Mouse (Mus musculus) v-Abl transformed pro-B cells (cell line): ENCODE measurements around the gene 4930544G11Rik.

Source experiments
- in situ Hi-C, 2 experiments: fragments of 400-800 bp; cut with MboI; formaldehyde crosslinking; loops; one replicate each; pipeline ENCODE4 v1.15.1; 2025; ENCODE audit not compliant: unreplicated experiment in 2 of 2

The 4930544G11Rik gene

DNA sequence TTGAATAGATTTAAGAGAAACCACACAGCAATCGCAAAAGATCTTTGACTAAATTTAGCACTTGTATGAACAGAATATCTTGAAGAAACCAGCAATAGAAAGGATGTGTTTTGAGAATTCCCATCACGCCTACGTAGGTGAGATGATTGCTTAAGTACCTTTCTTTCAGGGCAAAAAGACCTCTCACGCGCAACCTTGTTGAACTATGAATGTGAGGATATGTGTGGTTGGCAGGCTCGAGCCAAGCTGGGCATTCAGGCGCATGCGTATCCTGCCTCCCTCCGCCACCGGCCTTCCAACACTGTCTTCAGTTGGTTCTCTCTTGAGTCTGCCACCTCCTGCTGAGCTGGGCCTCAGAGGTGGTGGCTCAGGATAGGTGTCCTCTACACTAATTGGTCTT, at the start of gene 4930544G11Rik:
4930544G11Rik (plus strand) TSS at position 301 of the 400 bp plus-strand sequence.
- in situ Hi-C loops, result no loop called here

DNA sequence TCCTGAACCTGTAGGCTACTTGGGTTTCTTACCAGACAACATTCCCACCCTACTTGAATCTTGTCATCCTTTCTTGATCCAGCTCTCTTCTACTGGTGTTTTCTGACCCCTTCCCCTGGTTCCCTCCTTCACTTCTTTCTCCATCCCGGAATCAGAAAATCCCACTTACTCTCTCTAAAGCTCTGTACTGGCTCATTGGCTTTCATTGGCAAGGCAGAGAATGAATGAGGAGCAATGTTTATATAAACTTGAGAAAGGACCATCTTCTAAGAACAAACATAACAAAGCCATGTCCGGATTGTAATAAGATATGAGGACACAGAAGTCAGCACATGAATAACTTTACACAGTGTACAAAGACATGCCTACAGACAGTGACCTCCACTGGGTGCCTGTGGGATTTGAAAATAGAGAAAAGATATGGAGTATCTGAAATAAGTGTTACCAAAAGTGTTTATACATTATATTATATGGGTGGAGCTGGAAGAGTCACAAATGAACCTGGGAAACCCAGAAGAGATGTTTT, 45.7 kb upstream of the 4930544G11Rik start:
- in situ Hi-C loops, result no loop called here

DNA sequence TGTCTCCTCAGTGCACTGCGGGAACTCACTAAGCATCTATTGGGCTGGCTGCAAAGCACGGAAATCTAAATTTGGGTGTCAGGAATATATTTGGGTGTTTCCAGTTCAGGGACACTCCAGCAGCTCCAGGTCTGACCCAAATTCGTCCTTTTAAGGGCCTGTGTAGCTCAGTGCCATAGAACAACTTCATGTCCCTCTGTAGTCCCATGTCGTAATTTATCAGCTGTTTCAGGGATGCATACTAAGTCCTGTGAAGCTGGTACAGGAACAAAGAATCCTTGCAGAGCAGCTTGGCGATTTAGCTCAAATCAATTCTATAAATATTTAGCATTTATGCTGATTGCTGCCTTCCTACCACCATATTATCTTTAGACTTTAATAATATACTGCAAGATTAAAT, 37.0 kb upstream of the 4930544G11Rik start:
- in situ Hi-C loops, result no loop called here

DNA sequence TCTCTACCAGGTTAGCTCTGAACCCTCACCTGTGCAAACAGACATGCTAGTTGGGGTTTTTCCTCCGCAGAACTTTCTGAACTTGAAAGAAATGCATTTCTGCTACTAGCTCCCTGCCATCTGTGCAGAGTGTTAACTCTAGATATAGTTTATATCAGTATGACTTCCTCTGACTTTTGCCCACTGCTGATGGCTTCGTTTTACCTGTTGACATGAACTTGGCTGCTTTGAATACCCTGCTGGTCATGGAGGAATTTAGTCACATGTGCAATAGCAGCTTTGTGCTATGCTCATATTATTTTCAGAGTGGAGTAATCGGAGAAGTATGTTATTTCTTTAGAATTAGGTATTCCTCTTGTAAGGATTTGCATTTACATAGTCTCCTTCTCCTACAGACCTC, 30.7 kb upstream of the 4930544G11Rik start:
- in situ Hi-C loops, result no loop called here

GRCm38 (mm10) chr6:65923501-65924084, 28.8 kb upstream of the 4930544G11Rik start:
- in situ Hi-C loops, result no loop called here

DNA sequence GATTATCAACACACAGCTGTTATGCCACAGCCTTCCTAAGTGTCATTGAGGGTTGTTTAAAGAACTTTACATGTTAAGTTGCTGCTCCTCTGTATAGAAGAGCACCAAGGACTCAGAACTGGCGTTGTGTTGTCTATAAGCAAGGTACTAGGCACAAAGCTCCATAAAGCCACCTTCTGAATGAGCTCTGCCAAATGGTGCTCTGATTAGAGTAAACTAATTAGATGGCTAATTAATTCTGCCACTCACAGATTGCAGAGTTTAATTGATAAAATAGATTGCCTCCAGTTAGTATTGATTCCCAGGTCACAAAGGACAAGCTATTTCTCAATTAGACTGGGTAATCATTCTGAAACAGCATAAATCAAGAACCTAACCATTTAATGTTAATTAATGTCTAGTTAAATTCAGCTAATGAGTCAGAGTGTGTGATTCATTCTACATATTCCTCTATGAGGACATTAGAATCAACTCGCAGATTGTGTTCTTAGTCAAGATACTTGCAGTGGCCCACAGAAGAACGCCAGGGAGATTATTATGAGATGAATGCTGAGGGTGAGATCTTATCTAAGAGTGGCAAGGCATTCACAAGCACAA, 26.6 kb upstream of the 4930544G11Rik start:
- in situ Hi-C loops, result no loop called here

GRCm38 (mm10) chr6:65930523-65930922, 21.9 kb upstream of the 4930544G11Rik start:
- in situ Hi-C loops, result no loop called here

- in situ Hi-C loops, result no loop called here
Observed at GRCm38 (mm10) chr6:65932776-65933175, 19.6 kb upstream of the 4930544G11Rik start.

DNA sequence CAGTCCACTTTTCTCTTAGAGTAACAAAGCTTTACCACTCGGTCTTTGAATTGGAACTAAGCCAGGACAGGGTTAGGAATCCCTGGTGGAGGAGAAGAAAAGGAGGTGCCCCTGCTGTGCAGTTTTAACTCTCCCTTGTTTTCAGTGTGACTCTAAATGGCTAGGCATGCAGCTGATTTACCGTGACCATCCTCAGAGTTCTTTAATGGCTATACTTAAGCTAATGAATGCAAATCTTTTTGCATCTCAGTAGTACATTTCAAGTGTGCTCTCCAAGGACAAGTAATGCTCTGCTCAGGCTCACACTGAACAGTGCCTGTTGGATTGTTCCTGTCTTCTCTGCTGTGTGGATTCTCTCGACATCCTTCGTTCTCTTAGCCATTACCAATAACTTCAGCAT, 19.2 kb upstream of the 4930544G11Rik start:
- in situ Hi-C loops, result no loop called here

GRCm38 (mm10) chr6:65935566-65936281, 16.7 kb upstream of the 4930544G11Rik start:
- in situ Hi-C loops, result no loop called here

- in situ Hi-C loops, result no loop called here
Observed at GRCm38 (mm10) chr6:65950492-65950891, 1.9 kb upstream of the 4930544G11Rik start.

- in situ Hi-C loops, result no loop called here
Observed at GRCm38 (mm10) chr6:65969386-65970111, 17.1 kb downstream of the 4930544G11Rik start.

- in situ Hi-C loops, result no loop called here
Observed at GRCm38 (mm10) chr6:65970410-65970809, 18.0 kb downstream of the 4930544G11Rik start.

GRCm38 (mm10) chr6:65992081-65992480, 39.7 kb downstream of the 4930544G11Rik start:
- in situ Hi-C loops, result no loop called here

- in situ Hi-C loops, result no loop called here
Observed at GRCm38 (mm10) chr6:65998343-65998742, 45.9 kb downstream of the 4930544G11Rik start.
